Mouse (Mus musculus) leukemia stem cell, adult 10-12 weeks (primary cell): ENCODE measurements around the gene Hsd3b7. TPM values are rescaled to one million over a fixed set of nuclear protein-coding genes. Genes with fewer than 3 reads are reported as not detected.

ENCODE experiments used
- polyA plus RNA-seq: library from polyadenylated mRNA; stranded (reverse); fragments of >175 nt; gene quantifications from 2 replicates; pipeline ENCODE4 v1.2.3, GENCODE M21; 2012; ENCODE audit warnings: low replicate concordance

The Hsd3b7 gene
- 0.69 and 8.5 TPM in 2 replicates for polyA plus RNA-seq

DNA sequence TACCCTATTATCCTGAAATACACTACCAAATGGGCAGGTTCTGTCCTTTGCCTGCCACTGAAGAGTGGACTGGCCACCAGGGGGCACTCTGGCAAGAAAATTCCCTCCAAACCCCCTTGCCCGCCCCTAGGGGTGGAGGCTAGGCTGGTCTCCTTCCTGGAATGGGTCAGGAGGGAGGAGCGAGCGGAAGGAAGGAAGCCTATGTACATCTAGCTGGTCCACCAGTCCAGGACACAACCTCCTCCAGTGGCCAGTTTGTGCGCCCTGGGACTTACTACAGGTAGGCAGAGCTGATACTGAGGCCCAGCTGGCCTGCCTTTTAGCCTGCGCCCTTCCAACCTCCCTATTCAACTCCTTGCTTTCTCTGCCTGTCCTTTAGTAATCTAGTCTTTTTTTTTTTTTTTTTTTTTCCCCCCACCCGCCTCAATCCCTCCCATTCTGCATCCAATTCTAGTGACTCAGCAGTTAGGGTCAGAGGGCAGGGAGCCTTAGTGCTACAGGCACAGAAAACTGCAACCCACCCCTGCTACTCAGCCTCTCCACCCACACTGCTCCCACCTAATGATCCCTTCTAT lies at the start of gene Hsd3b7:
Gene Hsd3b7, plus strand, starts transcription at position 170 of the 575 bp plus-strand sequence.

DNA sequence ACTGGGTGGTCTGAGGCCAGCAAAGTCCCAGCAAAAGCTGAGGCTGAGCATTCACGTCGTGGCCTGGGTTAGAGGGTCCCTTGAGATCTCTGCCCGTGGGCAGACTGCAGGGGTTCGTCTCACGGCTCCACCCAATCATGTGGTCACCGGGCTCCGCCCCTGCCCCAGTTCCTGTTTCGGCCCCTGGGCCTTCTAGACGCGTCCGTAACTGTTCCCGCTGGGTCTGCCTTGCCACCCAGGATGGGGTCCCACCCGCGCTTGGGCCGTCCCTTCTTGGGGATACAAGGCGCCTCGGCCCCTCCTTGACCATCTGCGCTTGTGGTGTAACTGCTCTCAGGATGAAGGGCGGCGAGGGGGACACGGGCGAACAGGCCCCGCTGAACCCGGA lies 30.8 kb upstream of the Hsd3b7 start, which contains the start of gene Orai3:
Gene Orai3, plus strand, starts transcription at position 165 of the 388 bp plus-strand sequence.

DNA sequence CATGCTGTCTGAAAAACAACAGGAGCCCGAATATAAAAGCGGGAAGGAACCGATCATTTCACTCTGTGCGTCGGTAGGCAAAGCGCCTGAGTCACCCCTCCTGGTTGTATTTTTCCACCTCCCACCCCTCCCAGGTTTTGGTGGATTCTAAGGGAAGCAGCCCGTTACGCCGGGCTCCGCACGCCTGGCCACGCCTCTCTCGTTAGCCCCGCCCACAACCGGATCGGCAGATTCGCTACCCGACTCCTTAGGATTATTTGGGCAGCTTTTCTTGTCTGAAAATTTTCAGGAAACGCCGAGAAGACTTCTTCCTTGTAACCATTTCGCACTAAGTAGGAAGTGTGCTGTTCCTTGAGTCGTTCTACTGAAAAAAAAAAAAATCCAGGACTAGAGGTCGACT lies 24.0 kb upstream of the Hsd3b7 start, which contains the start of gene Setd1a:
Gene Setd1a, plus strand, starts transcription at position 245 of the 400 bp plus-strand sequence.

DNA sequence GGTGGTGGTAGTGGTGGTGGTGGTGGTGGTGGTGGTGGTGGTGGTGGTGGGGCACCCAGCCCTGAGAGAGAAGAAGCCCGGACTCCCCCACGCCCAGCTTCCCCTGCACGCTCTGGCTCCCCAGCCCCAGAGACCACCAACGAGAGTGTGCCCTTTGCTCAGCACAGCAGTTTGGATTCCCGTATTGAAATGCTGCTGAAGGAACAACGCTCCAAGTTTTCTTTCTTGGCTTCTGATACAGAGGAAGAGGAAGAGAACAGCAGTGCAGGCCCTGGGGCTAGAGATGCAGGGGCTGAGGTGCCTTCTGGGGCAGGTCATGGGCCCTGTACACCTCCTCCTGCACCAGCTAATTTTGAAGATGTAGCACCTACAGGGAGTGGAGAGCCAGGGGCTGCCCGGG lies 15.1 kb upstream of the Hsd3b7 start, which contains the start of gene Gm49388:
Gene Gm49388, plus strand, starts transcription at position 301 of the 400 bp plus-strand sequence.

DNA sequence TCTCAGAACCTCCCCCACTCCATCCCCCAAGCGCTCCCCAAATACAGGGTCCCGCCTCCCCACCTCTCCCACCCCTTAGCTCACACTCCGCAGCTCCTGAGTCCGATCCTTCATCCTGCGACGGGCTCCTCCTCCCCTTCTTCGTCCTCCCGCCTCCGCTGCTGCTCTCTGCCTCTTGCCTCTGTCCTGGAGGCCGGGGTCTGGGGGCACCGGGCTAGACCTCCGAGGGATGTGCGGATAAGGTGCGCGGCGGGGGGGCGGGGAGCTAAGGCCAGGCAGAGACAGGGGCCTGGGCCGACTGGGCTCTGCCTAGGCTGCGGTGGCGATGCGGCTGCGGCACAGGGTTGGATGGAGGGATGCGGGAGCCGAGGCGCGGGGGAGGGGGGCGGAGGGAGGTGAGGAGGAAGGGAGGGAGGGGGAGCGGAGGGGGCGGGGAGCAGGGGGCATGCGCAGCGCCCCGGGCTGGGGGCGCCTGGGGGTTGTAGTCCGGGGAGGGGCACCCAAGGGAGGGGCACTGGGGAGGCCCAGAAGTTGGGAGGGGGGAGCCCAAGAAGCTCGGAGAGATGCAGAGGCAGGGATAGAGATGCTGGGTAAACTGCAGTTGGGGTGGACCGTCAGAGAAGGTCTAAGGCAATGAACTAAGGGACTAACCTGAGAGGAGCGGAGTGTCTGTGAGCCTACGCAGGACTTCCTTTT lies 23.9 kb downstream of the Hsd3b7 start, which contains the start of the genes Stx4a and Stx1b:
Gene Stx4a, plus strand, starts transcription at position 119 of the 696 bp plus-strand sequence.
Gene Stx1b, minus strand, starts transcription at position 374 of the 696 bp plus-strand sequence.

Other genes starting within 250 kb of the Hsd3b7 start
- gene Tmem265, start 239.2 kb upstream of the Hsd3b7 start, polyA plus RNA-seq, result 0.52 and 7.1 TPM in 2 replicates
- 29.8 and 84.9 TPM in 2 replicates for gene Phkg2, start 227.3 kb upstream of the Hsd3b7 start, polyA plus RNA-seq
- gene Ccdc189, start 212.0 kb upstream of the Hsd3b7 start, polyA plus RNA-seq, result 5.4 and 6.0 TPM in 2 replicates
- 43.2 and 55.3 TPM in 2 replicates for gene Rnf40, start 211.8 kb upstream of the Hsd3b7 start, polyA plus RNA-seq
- 13.1 and 23.2 TPM in 2 replicates for gene Zfp629, start 184.8 kb upstream of the Hsd3b7 start, polyA plus RNA-seq
- 235 and 532 TPM in 2 replicates for gene Bcl7c, start 91.7 kb upstream of the Hsd3b7 start, polyA plus RNA-seq
- gene Ctf1, start 87.9 kb upstream of the Hsd3b7 start, polyA plus RNA-seq, result 0.69 and 1.3 TPM in 2 replicates
- gene Ctf2, start 68.4 kb upstream of the Hsd3b7 start, polyA plus RNA-seq, result not detected in 2 replicates
- 47.5 and 50.3 TPM in 2 replicates for gene Fbxl19, start 56.1 kb upstream of the Hsd3b7 start, polyA plus RNA-seq
- gene Orai3, start 30.8 kb upstream of the Hsd3b7 start, polyA plus RNA-seq, result 28.7 and 40.4 TPM in 2 replicates
- gene Setd1a, start 23.9 kb upstream of the Hsd3b7 start, polyA plus RNA-seq, result 110 and 121 TPM in 2 replicates
- gene Gm49388, start 15.0 kb upstream of the Hsd3b7 start, polyA plus RNA-seq, result 2.2 TPM in 1 of 2 replicates, not detected in the other
- gene Stx4a, start 23.7 kb downstream of the Hsd3b7 start, polyA plus RNA-seq, result 24.8 and 27.0 TPM in 2 replicates
- gene Stx1b, start 23.9 kb downstream of the Hsd3b7 start, polyA plus RNA-seq, result 0.23 and 0.28 TPM in 2 replicates
- gene Zfp646, start 75.6 kb downstream of the Hsd3b7 start, polyA plus RNA-seq, result 13.4 and 33.6 TPM in 2 replicates
- gene Zfp668, start 76.2 kb downstream of the Hsd3b7 start, polyA plus RNA-seq, result 22.6 and 26.8 TPM in 2 replicates
- 0.58 and 1.1 TPM in 2 replicates for gene Prss53, start 90.4 kb downstream of the Hsd3b7 start, polyA plus RNA-seq
- gene Gm21974, start 94.8 kb downstream of the Hsd3b7 start, polyA plus RNA-seq, result not detected in 2 replicates
- gene Vkorc1, start 95.0 kb downstream of the Hsd3b7 start, polyA plus RNA-seq, result 10.1 and 24.2 TPM in 2 replicates
- 79.6 and 212 TPM in 2 replicates for gene Bckdk, start 103.5 kb downstream of the Hsd3b7 start, polyA plus RNA-seq
- gene Kat8, start 111.9 kb downstream of the Hsd3b7 start, polyA plus RNA-seq, result 2.0 and 6.1 TPM in 2 replicates
- gene Prss8, start 129.5 kb downstream of the Hsd3b7 start, polyA plus RNA-seq, result not detected in 2 replicates
- gene Prss36, start 146.1 kb downstream of the Hsd3b7 start, polyA plus RNA-seq, result 2.3 and 7.5 TPM in 2 replicates
- gene Fus, start 166.9 kb downstream of the Hsd3b7 start, polyA plus RNA-seq, result 125 and 210 TPM in 2 replicates
- 2.1 and 2.2 TPM in 2 replicates for gene Pycard, start 193.3 kb downstream of the Hsd3b7 start, polyA plus RNA-seq
- 0.10 TPM in 1 of 2 replicates, not detected in the other for gene Trim72, start 203.3 kb downstream of the Hsd3b7 start, polyA plus RNA-seq